Mouse (Mus musculus) heart, embryonic 11.5 days (tissue): ENCODE measurements around the gene Sec31a. TPM values are rescaled to one million over a fixed set of nuclear protein-coding genes. Genes with fewer than 3 reads are reported as not detected.

Source experiments
- ATAC-seq: fragments of 200-750 bp; cut with Nextera tagmentation; replicated peaks from 2 replicates; pipeline ENCODE4 v1.8.0; 2017; ENCODE audit warnings: moderate library complexity; ENCODE audit not compliant: insufficient number of reproducible peaks, low FRiP score, low TSS enrichment
- H3K27ac ChIP-seq: fragments of 300-500 bp; sonication (generic); 2 replicates; pipeline ENCODE4 v1.5.1; 2014; ENCODE audit warnings: mild to moderate bottlenecking, low read depth, low read length
- H3K27me3 ChIP-seq: fragments of 300-500 bp; sonication (generic); 2 replicates; pipeline ENCODE4 v1.6.1; 2014; ENCODE audit warnings: mild to moderate bottlenecking, low read length, mixed read lengths; ENCODE audit not compliant: control insufficient read depth, insufficient read depth
- H3K36me3 ChIP-seq: fragments of 300-500 bp; sonication (generic); 2 replicates; pipeline ENCODE4 v1.6.1; 2014; ENCODE audit warnings: mild to moderate bottlenecking, low read length, moderate library complexity, mixed read lengths; ENCODE audit not compliant: control insufficient read depth, insufficient read depth
- H3K4me1 ChIP-seq: fragments of 300-500 bp; sonication (generic); 2 replicates; pipeline ENCODE4 v1.6.1; 2014; ENCODE audit warnings: low read length; ENCODE audit not compliant: control insufficient read depth, insufficient read depth
- H3K4me2 ChIP-seq: fragments of 300-500 bp; sonication (generic); 2 replicates; pipeline ENCODE4 v1.6.1; 2014; ENCODE audit warnings: mild to moderate bottlenecking, moderate library complexity
- H3K4me3 ChIP-seq: fragments of 300-500 bp; sonication (generic); 2 replicates; pipeline ENCODE4 v1.5.1; 2014; ENCODE audit warnings: low read depth, low read length
- H3K9ac ChIP-seq: fragments of 300-500 bp; sonication (generic); 2 replicates; pipeline ENCODE4 v1.6.1; 2014; ENCODE audit warnings: mild to moderate bottlenecking, low read depth, low read length, moderate library complexity
- H3K9me3 ChIP-seq: fragments of 300-500 bp; sonication (generic); replicated peaks from 2 replicates; pipeline ENCODE4 v1.6.1; 2016; ENCODE audit warnings: low read length; ENCODE audit not compliant: control insufficient read depth
- WGBS: fragments of 180-500 bp; shearing (Covaris S2); extraction: QIAGEN DNeasy Blood & Tissue Kit; methylation state at CpG from one replicate; pipeline ENCODE4 v1.1.7; 2014; ENCODE audit not compliant: insufficient replicate concordance; 5-methylcytosine and 5-hydroxymethylcytosine counted together
- polyA plus RNA-seq: library from polyadenylated mRNA; unstranded; fragments of >200 nt; fragmentation: Nextera tagmentation; extraction: Ambion mirVana; gene quantifications from 2 replicates; pipeline ENCODE4 v1.2.1, GENCODE M21; 2014

Sec31a gene
- polyA plus RNA-seq, 1 experiment from 2014 or later: 154 TPM

GRCm38 (mm10) chr5:100336876-100337275 is 79.2 kb downstream of the Sec31a start:
- WGBS: 89% methylated on average over 7 of the region's 7 CpGs

GRCm38 (mm10) chr5:100335581-100336080 is 80.4 kb downstream of the Sec31a start:
- 86% methylated on average over 5 of the region's 5 CpGs for WGBS
- H3K4me3 ChIP-seq: no peak overlapping the region
- no peaks in the 10 kb centered on the region for H3K27me3 ChIP-seq
- H3K36me3 ChIP-seq: no peaks in the 10 kb centered on the region
- H3K27ac ChIP-seq: no peak overlapping the region
- peaks cover 9% of the 10 kb centered on the region for H3K4me1 ChIP-seq
- no peak overlapping the region for H3K9ac ChIP-seq
- H3K9me3 ChIP-seq: no peaks in the 10 kb centered on the region
- H3K4me2 ChIP-seq: no peak overlapping the region
- ATAC-seq: no peak

More at GRCm38 (mm10) chr5:100336876-100337275, 79.2 kb downstream of the Sec31a start:
- Histone ChIP-seq H3K9ac (no peak overlapping the region), H3K27ac (no peak overlapping the region), H3K4me2 (no peak overlapping the region), H3K4me1 (peaks cover 9% of the 10 kb centered on the region), H3K9me3 (no peaks in the 10 kb centered on the region), H3K36me3 (no peaks in the 10 kb centered on the region), H3K27me3 (no peaks in the 10 kb centered on the region), H3K4me3 (no peak overlapping the region)
- ATAC-seq: no peak

DNA sequence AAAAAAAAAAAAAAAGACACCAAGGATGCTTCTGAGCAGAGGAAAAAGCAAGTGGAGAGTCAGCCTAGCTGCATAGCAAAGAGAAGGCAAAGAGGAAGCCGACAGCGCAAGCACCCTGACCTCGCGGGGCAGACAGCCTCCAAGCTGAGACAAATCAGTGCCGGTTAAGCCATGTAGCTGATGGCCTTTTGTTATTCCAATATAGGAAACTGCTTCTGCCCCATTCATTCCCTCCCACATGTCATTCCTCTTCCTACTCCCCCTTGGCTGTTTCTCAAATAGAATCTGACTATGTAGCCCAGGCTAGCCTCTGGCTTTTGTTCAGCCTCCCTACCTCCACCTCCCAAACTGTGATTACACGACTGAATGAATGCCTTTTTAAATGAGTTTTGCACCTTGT is 81.3 kb downstream of the Sec31a start:
- 51% methylated on average over 6 of the region's 6 CpGs for WGBS
- Histone ChIP-seq H3K27ac (no peak overlapping the region), H3K4me1 (peaks cover 9% of the 10 kb centered on the region), H3K4me2 (no peak overlapping the region), H3K36me3 (no peaks in the 10 kb centered on the region), H3K9ac (no peak overlapping the region), H3K9me3 (no peaks in the 10 kb centered on the region), H3K4me3 (no peak overlapping the region), H3K27me3 (no peaks in the 10 kb centered on the region)
- ATAC-seq: no peak

GRCm38 (mm10) chr5:100333607-100334380 is 82.2 kb downstream of the Sec31a start:
- H3K27ac ChIP-seq: 0 out of 2 replicates have a peak overlapping the region, but pooled peaks have one; percentile 29
- no peaks in the 10 kb centered on the region for H3K27me3 ChIP-seq
- H3K9ac ChIP-seq: no peak overlapping the region
- no peak overlapping the region for H3K4me2 ChIP-seq
- no peaks in the 10 kb centered on the region for H3K9me3 ChIP-seq
- no peak overlapping the region for H3K4me3 ChIP-seq
- peaks cover 9% of the 10 kb centered on the region for H3K4me1 ChIP-seq
- no peaks in the 10 kb centered on the region for H3K36me3 ChIP-seq
- WGBS: 52% methylated on average over 14 of the region's 14 CpGs
- no peak for ATAC-seq

DNA sequence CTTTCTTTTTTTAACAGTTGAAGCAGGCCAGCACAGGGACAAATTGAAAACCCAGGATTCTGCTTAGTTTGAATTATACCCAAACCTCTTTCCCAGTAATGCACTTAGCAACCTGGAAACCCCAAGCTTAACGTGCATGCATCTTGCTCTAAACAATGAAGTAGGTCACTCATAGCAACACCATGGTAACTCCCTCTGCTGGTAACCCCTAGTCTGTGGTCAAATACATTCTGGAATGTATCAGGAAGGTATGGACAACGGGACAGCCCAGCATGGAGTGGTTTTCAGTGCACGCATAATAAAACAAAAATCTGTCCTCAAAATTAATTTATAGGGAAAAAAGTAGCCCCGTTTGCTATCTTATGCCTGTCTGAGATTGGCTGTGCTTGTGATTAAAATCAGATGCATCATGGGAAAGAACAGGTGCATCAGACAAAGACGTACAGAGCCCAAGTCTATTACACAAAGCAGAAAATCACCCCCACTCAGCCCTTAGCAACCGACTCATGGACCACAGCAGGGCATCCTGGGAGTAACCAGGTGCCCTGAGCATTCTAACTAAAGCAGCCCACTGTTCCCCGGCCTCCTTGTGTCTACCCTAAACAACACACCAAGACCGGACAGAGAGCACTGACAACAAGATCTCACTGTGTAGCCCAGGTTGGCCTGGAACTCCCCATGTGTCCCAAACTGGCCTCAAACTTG is 83.6 kb downstream of the Sec31a start:
- Histone ChIP-seq H3K9me3 (no peaks in the 10 kb centered on the region), H3K27ac (no peak overlapping the region), H3K4me3 (no peak overlapping the region), H3K27me3 (no peaks in the 10 kb centered on the region), H3K4me2 (no peak overlapping the region), H3K4me1 (peaks cover 17% of the 10 kb centered on the region), H3K36me3 (no peaks in the 10 kb centered on the region), H3K9ac (no peak overlapping the region)
- ATAC-seq: no peak
- 70% methylated on average over 8 of the region's 8 CpGs for WGBS

DNA sequence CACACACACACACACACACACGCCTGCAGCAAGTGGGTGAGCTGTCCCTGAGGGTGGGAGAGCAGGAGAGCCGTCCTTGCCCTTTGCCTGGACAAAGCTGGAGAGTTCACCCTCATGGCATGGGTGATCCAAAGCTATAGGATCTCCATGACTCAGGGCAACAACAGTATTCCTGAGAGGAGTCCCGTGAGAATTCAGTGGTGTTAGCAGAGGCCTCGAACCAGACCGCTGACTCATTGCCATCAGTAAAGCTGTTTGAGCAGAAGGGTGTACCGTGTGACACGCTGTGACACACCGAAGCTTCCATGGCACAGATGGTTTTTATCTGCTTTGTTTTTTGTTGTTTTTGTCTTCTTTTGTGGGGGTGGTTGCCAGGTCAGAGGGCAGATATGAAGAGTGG is 84.4 kb downstream of the Sec31a start:
- H3K36me3 ChIP-seq: no peaks in the 10 kb centered on the region
- H3K9me3 ChIP-seq: no peaks in the 10 kb centered on the region
- no peaks in the 10 kb centered on the region for H3K27me3 ChIP-seq
- no peak overlapping the region for H3K4me2 ChIP-seq
- H3K4me3 ChIP-seq: no peak overlapping the region
- H3K4me1 ChIP-seq: peaks cover 17% of the 10 kb centered on the region
- H3K9ac ChIP-seq: no peak overlapping the region
- H3K27ac ChIP-seq: no peak overlapping the region
- no peak for ATAC-seq
- WGBS: 80% methylated on average over 8 of the region's 8 CpGs

DNA sequence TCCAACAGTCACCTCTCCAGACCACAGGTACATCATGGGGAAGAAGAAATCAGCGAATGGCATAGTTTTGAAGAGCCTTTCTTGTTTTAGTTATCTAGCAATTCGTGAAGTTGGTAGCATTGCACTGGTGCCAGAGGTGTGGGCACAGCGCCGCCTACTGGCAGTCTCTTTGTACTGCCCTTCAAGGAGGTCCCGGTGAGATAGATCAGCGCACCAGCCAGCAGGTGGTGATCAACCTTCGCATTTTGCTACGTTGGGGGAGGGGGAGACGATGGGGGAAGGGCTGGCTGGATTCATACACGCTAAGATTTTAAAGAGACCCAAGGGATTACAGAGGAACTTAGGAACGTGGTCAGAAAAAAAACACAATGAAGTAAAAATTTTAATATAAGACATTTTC is 94.0 kb downstream of the Sec31a start:
- no peaks in the 10 kb centered on the region for H3K27me3 ChIP-seq
- no peaks in the 10 kb centered on the region for H3K9me3 ChIP-seq
- H3K27ac ChIP-seq: no peak overlapping the region
- no peak overlapping the region for H3K9ac ChIP-seq
- H3K4me2 ChIP-seq: no peak overlapping the region
- 0 out of 2 replicates have a peak, but pooled peaks have one; percentile 18 for ATAC-seq
- H3K4me3 ChIP-seq: no peak overlapping the region
- WGBS: 3% methylated on average over 11 of the region's 11 CpGs
- H3K4me1 ChIP-seq: no peaks in the 10 kb centered on the region
- no peaks in the 10 kb centered on the region for H3K36me3 ChIP-seq

GRCm38 (mm10) chr5:100317842-100318241 is 98.2 kb downstream of the Sec31a start:
- H3K27me3 ChIP-seq: no peaks in the 10 kb centered on the region
- H3K9ac ChIP-seq: no peak overlapping the region
- no peak for ATAC-seq
- no peaks in the 10 kb centered on the region for H3K4me1 ChIP-seq
- no peak overlapping the region for H3K4me3 ChIP-seq
- H3K36me3 ChIP-seq: no peaks in the 10 kb centered on the region
- no peak overlapping the region for H3K27ac ChIP-seq
- 74% methylated on average over 7 of the region's 7 CpGs for WGBS
- H3K9me3 ChIP-seq: no peaks in the 10 kb centered on the region
- H3K4me2 ChIP-seq: no peak overlapping the region
